Mouse (Mus musculus) hindbrain, embryonic 15.5 days (tissue): ENCODE data around the gene Ier5. TPM values are rescaled to one million over a fixed set of nuclear protein-coding genes. Genes with fewer than 3 reads are reported as not detected.

ENCODE experiments used
- ATAC-seq: fragments of 200-750 bp; cut with Nextera tagmentation; 2 replicates; pipeline ENCODE4 v1.8.0; 2017; ENCODE audit warnings: low read depth, moderate number of reproducible peaks, moderate TSS enrichment; ENCODE audit not compliant: low FRiP score
- H3K27ac ChIP-seq: fragments of 300-500 bp; sonication (generic); replicated peaks from 2 replicates; pipeline ENCODE4 v1.5.1; 2015; ENCODE audit warnings: mild to moderate bottlenecking, inconsistent platforms
- H3K27me3 ChIP-seq: fragments of 300-500 bp; sonication (generic); 2 replicates; pipeline ENCODE4 v1.6.1; 2015; ENCODE audit warnings: control low read depth, inconsistent platforms
- H3K36me3 ChIP-seq: fragments of 300-500 bp; sonication (generic); 2 replicates; pipeline ENCODE4 v1.6.1; 2015; ENCODE audit warnings: control low read depth, inconsistent platforms
- H3K4me1 ChIP-seq: fragments of 300-500 bp; sonication (generic); replicated peaks from 2 replicates; pipeline ENCODE4 v1.6.1; 2015; ENCODE audit warnings: control low read depth, inconsistent platforms
- H3K4me2 ChIP-seq: fragments of 300-500 bp; sonication (generic); 2 replicates; pipeline ENCODE4 v1.6.1; 2015; ENCODE audit warnings: moderate library complexity, mild to moderate bottlenecking, inconsistent platforms
- H3K4me3 ChIP-seq: fragments of 300-500 bp; sonication (generic); 2 replicates; pipeline ENCODE4 v1.5.1; 2015; ENCODE audit warnings: mild to moderate bottlenecking, inconsistent platforms
- H3K9ac ChIP-seq: fragments of 300-500 bp; sonication (generic); 2 replicates; pipeline ENCODE4 v1.6.1; 2015; ENCODE audit warnings: inconsistent platforms
- H3K9me3 ChIP-seq: fragments of 300-500 bp; sonication (generic); 2 replicates; pipeline ENCODE4 v1.6.1; 2016; ENCODE audit warnings: control low read depth, inconsistent platforms
- WGBS: fragments of 180-500 bp; shearing (Covaris S2); methylation state at CpG from one replicate; pipeline ENCODE4 v1.1.7; 2015; 5-methylcytosine and 5-hydroxymethylcytosine counted together
- polyA plus RNA-seq: library from polyadenylated mRNA; unstranded; fragments of >200 nt; fragmentation: Nextera tagmentation; extraction: Ambion mirVana; gene quantifications from 2 replicates; pipeline ENCODE4 v1.2.1, GENCODE M21; 2015

The Ier5 gene
- polyA plus RNA-seq, 1 experiment from 2014 or later, result 9.7 TPM

DNA sequence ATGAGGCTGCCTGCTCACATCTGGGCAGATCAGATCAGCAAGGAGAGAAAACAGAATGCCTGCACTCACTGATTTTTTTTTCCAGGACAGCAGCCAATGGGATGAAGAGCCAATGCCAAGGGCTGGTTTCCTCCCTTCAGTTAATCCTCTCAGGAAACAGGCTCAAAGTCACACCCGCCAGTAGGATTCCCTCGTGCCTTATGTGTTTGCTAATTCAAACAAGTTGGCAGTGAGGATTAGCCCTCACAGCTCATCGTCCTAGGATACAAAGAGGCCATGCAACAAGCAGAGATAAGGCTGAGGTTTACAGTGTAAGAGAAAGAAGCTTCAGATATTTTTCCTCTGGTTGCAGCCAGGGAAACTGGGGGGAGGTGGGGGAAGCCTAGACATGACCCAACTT lies 14.5 kb upstream of the Ier5 start:
- Histone ChIP-seq H3K4me3 (no peak overlapping the region), H3K27ac (no peak overlapping the region), H3K36me3 (no peaks in the 10 kb centered on the region), H3K27me3 (no peaks in the 10 kb centered on the region), H3K9me3 (no peaks in the 10 kb centered on the region), H3K4me2 (no peak overlapping the region), H3K4me1 (peaks cover 18% of the 10 kb centered on the region), H3K9ac (no peak overlapping the region)
- WGBS, result 30% methylated on average over 3 of the region's 3 CpGs
- ATAC-seq, result no peak

- Histone ChIP-seq H3K4me2 (no peak overlapping the region), H3K27me3 (no peaks in the 10 kb centered on the region), H3K36me3 (no peaks in the 10 kb centered on the region), H3K9me3 (no peaks in the 10 kb centered on the region), H3K27ac (no peak overlapping the region), H3K4me1 (peaks cover 26% of the 10 kb centered on the region), H3K9ac (no peak overlapping the region), H3K4me3 (no peak overlapping the region)
- peak; percentile 38; the same call in 1 of the 2 replicates for ATAC-seq
- WGBS, result 100% methylated on average over 1 of the region's 1 CpGs
Observed at GRCm38 (mm10) chr1:155112875-155113274, 13.4 kb upstream of the Ier5 start.

DNA sequence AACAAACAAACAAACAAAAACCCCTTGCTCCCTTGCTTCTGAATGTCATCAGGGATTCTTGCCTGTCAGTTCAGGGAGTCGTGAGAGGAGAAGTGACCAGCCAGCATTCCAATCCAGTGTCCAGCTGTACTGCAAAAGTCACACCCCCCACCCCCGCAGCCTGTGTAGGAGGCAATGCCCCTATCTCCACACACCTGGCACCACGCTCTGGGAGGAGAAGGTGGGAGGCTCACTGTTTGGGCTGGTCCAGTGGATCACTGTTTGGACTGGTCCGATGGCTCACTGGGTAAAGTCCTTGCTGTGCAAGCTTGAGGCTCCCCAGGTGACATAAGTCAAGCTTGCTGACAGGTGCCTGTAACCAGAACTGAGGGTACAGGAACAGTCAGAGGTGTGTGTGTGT lies 12.7 kb upstream of the Ier5 start:
- Histone ChIP-seq H3K4me3 (no peak overlapping the region), H3K9me3 (no peaks in the 10 kb centered on the region), H3K4me1 (peaks cover 26% of the 10 kb centered on the region), H3K9ac (no peak overlapping the region), H3K4me2 (no peak overlapping the region), H3K27ac (no peak overlapping the region), H3K36me3 (no peaks in the 10 kb centered on the region), H3K27me3 (no peaks in the 10 kb centered on the region)
- no peak for ATAC-seq
- 53% methylated on average over 4 of the region's 4 CpGs for WGBS

- Histone ChIP-seq H3K4me1 (peaks cover 26% of the 10 kb centered on the region), H3K36me3 (no peaks in the 10 kb centered on the region), H3K27ac (no peak overlapping the region), H3K9ac (no peak overlapping the region), H3K4me3 (no peak overlapping the region), H3K9me3 (no peaks in the 10 kb centered on the region), H3K4me2 (no peak overlapping the region), H3K27me3 (no peaks in the 10 kb centered on the region)
- 24% methylated on average over 6 of the region's 6 CpGs for WGBS
- ATAC-seq, result no peak
Observed at GRCm38 (mm10) chr1:155111491-155111890, 12.1 kb upstream of the Ier5 start.

DNA sequence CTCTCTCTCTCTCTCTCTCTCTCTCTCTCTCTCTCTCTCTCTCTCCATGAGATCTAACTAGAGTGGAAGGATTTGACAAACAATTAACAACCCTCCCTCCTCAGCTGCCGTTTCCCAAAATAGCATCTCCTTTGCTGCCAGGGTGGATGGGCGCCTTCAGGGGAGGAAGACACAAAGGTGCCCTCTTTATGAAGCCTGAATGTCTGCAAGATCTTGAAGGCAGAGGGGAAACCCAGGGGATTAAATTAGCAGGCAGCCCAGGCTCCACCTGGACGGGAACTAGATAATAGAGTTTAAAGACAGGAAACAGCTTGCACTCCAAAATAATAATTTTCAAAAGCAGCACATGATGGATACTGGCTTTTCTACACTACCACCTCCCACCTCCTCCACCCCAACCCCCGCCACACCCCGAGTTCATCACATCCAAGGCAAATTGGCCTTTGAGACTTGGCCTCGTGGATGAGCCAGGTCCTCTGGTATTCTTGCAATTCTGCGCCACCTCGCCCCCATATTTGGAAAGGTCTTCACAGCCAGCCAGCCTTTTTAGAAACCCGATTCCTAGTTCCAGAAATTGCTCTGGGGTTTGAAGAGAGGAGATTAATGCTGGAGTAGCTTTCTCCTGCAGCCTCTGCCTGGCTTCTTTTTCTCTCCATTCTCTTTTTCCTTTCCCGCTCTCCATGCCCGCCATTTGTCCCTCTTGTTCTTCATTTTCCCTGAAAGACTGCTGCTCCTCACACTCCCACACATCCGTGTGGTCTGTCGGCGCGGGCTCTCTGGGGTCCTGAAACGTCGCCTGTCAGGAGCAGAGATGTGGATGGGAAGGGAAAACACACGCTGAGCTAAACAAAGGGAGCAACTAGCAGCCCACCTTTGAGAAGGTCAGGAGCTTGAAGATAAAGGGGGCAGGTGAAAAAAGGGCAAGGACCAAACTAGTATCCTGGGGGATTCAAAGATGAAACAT lies 10.2 kb upstream of the Ier5 start:
- ATAC-seq, result no peak
- 25% methylated on average over 18 of the region's 18 CpGs for WGBS

DNA sequence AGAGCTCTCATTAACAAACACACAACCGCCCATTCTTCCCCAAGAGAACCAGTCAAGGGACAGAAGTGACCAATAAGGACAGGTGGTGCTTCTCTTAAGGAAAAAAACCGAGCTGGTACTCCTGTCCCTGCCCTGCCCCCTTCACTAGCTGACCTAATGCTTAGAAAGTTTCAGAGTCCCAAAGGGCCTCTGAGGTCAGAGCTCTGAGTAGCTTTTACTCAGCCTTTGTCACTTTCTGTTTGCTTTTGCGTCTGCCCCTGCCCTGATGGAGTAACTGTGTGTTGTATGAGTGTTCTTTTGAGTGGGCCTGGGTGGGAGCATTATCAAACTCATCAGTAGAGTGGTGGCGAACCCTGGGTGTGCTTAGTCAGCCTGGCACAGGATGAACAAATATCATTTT lies 9.0 kb upstream of the Ier5 start:
- Histone ChIP-seq H3K27me3 (no peaks in the 10 kb centered on the region), H3K9me3 (no peaks in the 10 kb centered on the region), H3K4me3 (no peak overlapping the region), H3K27ac (0 out of 2 replicates have a peak overlapping the region, but pooled peaks have one; percentile 14), H3K4me1 (peaks cover 26% of the 10 kb centered on the region), H3K9ac (no peak overlapping the region), H3K36me3 (no peaks in the 10 kb centered on the region), H3K4me2 (no peak overlapping the region)
- WGBS, result 41% methylated on average over 4 of the region's 4 CpGs
- ATAC-seq, result no peak

More for the DNA sequence above, 10.2 kb upstream of the Ier5 start:
- Histone ChIP-seq H3K4me1 (peaks cover 26% of the 10 kb centered on the region), H3K27ac (peak overlapping the region; percentile 60), H3K9ac (peak overlapping the region; percentile 5; the same call in 1 of the 2 replicates), H3K4me2 (peak overlapping the region; percentile 35), H3K4me3 (no peak overlapping the region), H3K9me3 (no peaks in the 10 kb centered on the region), H3K36me3 (no peaks in the 10 kb centered on the region), H3K27me3 (no peaks in the 10 kb centered on the region)

DNA sequence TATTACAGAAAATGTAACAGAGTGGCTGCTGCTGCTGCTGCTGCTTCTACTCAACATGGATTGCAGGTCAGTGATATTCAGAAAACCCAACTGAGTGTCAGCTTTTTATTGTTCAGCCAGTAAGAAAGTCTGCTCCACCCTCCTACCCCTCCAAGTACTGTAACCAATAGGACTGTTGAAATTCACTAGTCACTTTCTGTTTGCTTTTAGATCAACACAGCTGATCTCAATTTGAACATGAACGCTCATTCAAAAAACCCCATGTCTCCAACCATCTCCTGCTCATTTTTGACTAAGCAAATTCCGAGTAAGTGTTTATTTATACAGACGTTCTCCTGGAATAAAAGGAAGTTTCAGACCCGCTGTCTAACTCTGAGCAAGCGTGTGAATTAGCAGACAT lies 8.4 kb upstream of the Ier5 start:
- Histone ChIP-seq H3K9ac (no peak overlapping the region), H3K27ac (no peak overlapping the region), H3K4me2 (no peak overlapping the region), H3K9me3 (no peaks in the 10 kb centered on the region), H3K27me3 (no peaks in the 10 kb centered on the region), H3K4me3 (no peak overlapping the region), H3K36me3 (no peaks in the 10 kb centered on the region), H3K4me1 (peaks cover 26% of the 10 kb centered on the region)
- WGBS, result 62% methylated on average over 5 of the region's 5 CpGs
- ATAC-seq, result no peak

GRCm38 (mm10) chr1:155106310-155106709 lies 6.9 kb upstream of the Ier5 start:
- H3K9ac ChIP-seq, result no peak overlapping the region
- ATAC-seq, result no peak
- H3K36me3 ChIP-seq, result no peaks in the 10 kb centered on the region
- H3K4me2 ChIP-seq, result no peak overlapping the region
- H3K4me3 ChIP-seq, result no peak overlapping the region
- H3K27me3 ChIP-seq, result no peaks in the 10 kb centered on the region
- no peak overlapping the region for H3K27ac ChIP-seq
- peaks cover 21% of the 10 kb centered on the region for H3K4me1 ChIP-seq
- WGBS, result 79% methylated on average over 1 of the region's 1 CpGs
- H3K9me3 ChIP-seq, result no peaks in the 10 kb centered on the region

DNA sequence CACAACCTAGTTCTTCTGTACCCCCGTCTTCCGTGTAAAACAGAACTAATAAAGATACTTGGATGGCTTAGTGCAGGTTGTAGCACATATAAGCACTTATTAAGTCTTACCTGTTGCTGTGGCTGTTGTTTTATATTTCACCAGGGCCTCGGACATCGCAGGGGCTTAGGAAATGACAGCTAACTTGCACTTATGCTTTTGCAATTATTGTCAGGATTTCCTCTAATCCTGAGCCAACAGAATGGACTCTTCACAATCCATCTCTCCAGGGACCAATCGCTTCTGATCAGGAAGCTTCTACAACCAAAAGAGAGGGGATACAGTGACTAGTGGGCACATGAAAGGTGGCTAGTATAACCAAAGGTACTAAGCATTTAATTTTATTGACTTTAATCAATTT lies 4.6 kb upstream of the Ier5 start:
- Histone ChIP-seq H3K9me3 (no peaks in the 10 kb centered on the region), H3K9ac (no peak overlapping the region), H3K27me3 (no peaks in the 10 kb centered on the region), H3K36me3 (no peaks in the 10 kb centered on the region), H3K4me3 (no peak overlapping the region), H3K4me2 (no peak overlapping the region), H3K27ac (no peak overlapping the region), H3K4me1 (peaks cover 12% of the 10 kb centered on the region)
- 90% methylated on average over 5 of the region's 5 CpGs for WGBS
- ATAC-seq, result no peak

DNA sequence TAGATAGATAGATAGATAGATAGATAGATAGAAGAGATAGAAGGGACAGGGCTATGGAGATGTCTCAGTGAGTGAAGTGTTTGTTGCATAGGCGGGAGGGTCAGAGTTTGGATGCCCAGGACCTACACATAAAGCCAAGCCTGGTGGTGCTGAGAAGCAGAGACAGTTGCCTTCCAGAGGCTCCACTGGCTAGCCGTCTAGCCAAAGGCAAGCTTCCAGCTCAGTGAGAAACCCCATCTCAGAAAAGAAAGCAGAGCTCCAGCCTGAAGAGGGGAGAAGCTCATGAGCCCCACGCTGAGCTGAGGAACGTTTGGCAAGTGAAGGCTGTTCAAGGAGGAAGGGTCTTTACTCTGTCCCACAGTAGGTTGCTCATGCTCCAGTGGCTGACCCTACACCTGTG lies 3.2 kb upstream of the Ier5 start:
- WGBS, result 82% methylated on average over 4 of the region's 4 CpGs
- Histone ChIP-seq H3K4me2 (no peak overlapping the region), H3K36me3 (no peaks in the 10 kb centered on the region), H3K9ac (no peak overlapping the region), H3K4me1 (peaks cover 8% of the 10 kb centered on the region), H3K9me3 (no peaks in the 10 kb centered on the region), H3K27me3 (no peaks in the 10 kb centered on the region), H3K27ac (no peak overlapping the region), H3K4me3 (no peak overlapping the region)
- no peak for ATAC-seq

DNA sequence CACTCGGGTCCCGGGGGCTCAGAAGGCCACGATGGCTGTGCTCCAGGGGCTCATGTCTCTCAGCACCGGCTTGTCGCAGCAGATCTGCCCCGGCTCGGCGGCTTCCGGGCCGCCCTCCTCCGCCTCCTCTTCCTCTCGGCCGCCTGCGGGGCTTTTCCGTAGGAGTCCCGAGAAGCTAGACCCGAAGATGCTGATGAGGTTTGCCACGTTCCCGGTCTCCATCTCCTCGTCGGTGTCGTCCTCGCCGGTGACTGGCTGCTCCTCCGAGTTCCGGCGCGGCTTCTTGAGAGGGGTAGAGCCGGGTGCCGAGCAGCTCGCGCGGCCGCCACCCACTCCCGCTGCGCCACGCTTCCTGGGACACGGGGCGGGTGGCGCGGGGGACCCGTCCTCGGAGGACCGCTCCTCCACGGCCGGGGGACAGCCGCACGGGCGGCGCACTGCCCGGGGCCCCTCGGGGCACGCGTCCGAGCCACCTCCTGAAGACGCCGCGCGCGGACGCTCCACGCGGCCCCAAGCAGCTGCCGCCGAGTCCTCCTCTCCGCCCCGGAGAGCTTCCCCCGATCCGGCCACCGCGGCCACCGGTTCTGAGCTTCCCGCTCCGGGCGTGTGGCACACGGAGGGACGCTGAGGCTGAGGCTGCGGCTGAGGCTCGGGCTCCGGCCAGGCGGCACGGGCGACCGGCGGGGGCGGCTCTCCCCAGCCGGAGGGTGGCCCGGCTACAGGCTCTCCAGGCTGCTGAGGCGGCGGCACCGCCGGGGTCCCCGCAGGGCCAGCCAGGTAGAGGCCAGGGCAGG lies 753 bp downstream of the Ier5 start:
- Histone ChIP-seq H3K4me2 (peak overlapping the region; percentile 85), H3K27me3 (no peaks in the 10 kb centered on the region), H3K4me1 (peaks cover 34% of the 10 kb centered on the region), H3K36me3 (no peaks in the 10 kb centered on the region), H3K9me3 (no peaks in the 10 kb centered on the region), H3K9ac (peak overlapping the region; percentile 96), H3K27ac (peak overlapping the region; percentile 89), H3K4me3 (peak overlapping the region; percentile 91)
- peak; percentile 16; the same call in 1 of the 2 replicates for ATAC-seq
- under 1% methylated on average over 86 of the region's 93 CpGs for WGBS

- no peaks in the 10 kb centered on the region for H3K36me3 ChIP-seq
- no peaks in the 10 kb centered on the region for H3K9me3 ChIP-seq
- under 1% methylated on average over 33 of the region's 33 CpGs for WGBS
- peak overlapping the region; percentile 96 for H3K9ac ChIP-seq
- H3K27ac ChIP-seq, result peak overlapping the region; percentile 89
- peak overlapping the region; percentile 91 for H3K4me3 ChIP-seq
- peaks cover 41% of the 10 kb centered on the region for H3K4me1 ChIP-seq
- peak overlapping the region; percentile 85 for H3K4me2 ChIP-seq
- no peak for ATAC-seq
- H3K27me3 ChIP-seq, result no peaks in the 10 kb centered on the region
Observed at GRCm38 (mm10) chr1:155097931-155098485, 1.4 kb downstream of the Ier5 start.
